Mouse (Mus musculus) hindbrain, embryonic 16.5 days (tissue): ENCODE data around the gene Gtf2h4. TPM values are rescaled to one million over a fixed set of nuclear protein-coding genes. Genes with fewer than 3 reads are reported as not detected.

Experiments used
- ATAC-seq: fragments of 200-750 bp; cut with Nextera tagmentation; 2 replicates; pipeline ENCODE4 v1.8.0; 2017; ENCODE audit warnings: moderate TSS enrichment, moderate library complexity
- H3K27ac ChIP-seq: fragments of 300-500 bp; sonication (generic); 2 replicates; pipeline ENCODE4 v1.5.1; 2014; ENCODE audit warnings: low read depth, mild to moderate bottlenecking, control low read depth, low read length, moderate library complexity
- H3K27me3 ChIP-seq: fragments of 300-500 bp; sonication (generic); replicated peaks from 2 replicates; pipeline ENCODE4 v1.6.1; 2014; ENCODE audit warnings: low read length; ENCODE audit not compliant: control insufficient read depth, insufficient read depth
- H3K36me3 ChIP-seq: fragments of 300-500 bp; sonication (generic); 2 replicates; pipeline ENCODE4 v1.6.1; 2014; ENCODE audit warnings: mild to moderate bottlenecking, low read length, moderate library complexity, mixed read lengths; ENCODE audit not compliant: control insufficient read depth, insufficient read depth
- H3K4me1 ChIP-seq: fragments of 300-500 bp; sonication (generic); 2 replicates; pipeline ENCODE4 v1.6.1; 2014; ENCODE audit warnings: low read depth, low read length; ENCODE audit not compliant: control insufficient read depth, insufficient read depth
- H3K4me2 ChIP-seq: fragments of 300-500 bp; sonication (generic); 2 replicates; pipeline ENCODE4 v1.6.1; 2014; ENCODE audit warnings: mild to moderate bottlenecking, low read length, control low read depth, moderate library complexity
- H3K4me3 ChIP-seq: fragments of 300-500 bp; sonication (generic); 2 replicates; pipeline ENCODE4 v1.5.1; 2014; ENCODE audit warnings: mild to moderate bottlenecking, low read length, control low read depth, moderate library complexity
- H3K9ac ChIP-seq: fragments of 300-500 bp; sonication (generic); 2 replicates; pipeline ENCODE4 v1.6.1; 2014; ENCODE audit warnings: low read depth, mild to moderate bottlenecking, control low read depth, low read length, moderate library complexity
- H3K9me3 ChIP-seq: fragments of 300-500 bp; sonication (generic); 2 replicates; pipeline ENCODE4 v1.6.1; 2014; ENCODE audit warnings: mild to moderate bottlenecking, low read length, moderate library complexity; ENCODE audit not compliant: control insufficient read depth
- WGBS: fragments of 180-500 bp; shearing (Covaris S2); extraction: QIAGEN DNeasy Blood & Tissue Kit; methylation state at CpG from one replicate; pipeline ENCODE4 v1.1.7; 2014; 5-methylcytosine and 5-hydroxymethylcytosine counted together
- polyA plus RNA-seq: library from polyadenylated mRNA; unstranded; fragments of >200 nt; fragmentation: Nextera tagmentation; extraction: Ambion mirVana; gene quantifications from 2 replicates; pipeline ENCODE4 v1.2.1, GENCODE M21; 2015

Gtf2h4 gene
- polyA plus RNA-seq, 1 experiment from 2014 or later, result 27.8 TPM

DNA sequence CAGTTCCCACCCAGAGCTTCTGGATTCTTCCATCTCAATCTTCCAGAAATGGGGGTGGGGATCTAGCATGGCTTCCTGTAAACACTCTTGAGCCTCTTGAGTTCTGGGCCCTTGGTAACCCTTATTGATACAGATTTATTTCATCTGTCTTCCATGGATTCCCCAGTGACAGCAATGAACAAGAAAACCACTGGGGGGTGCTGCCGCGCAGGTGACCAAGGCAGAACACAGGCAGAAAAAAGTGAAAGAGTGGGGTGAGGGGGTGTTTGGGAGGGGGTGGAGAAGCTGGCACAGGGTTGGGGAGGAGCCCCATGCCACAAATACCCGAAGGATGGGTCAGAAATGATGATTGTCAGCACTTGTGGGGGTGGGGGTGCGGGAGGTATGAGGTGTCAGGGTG is 32.3 kb upstream of the Gtf2h4 start:
- no peaks in the 10 kb centered on the region for H3K9me3 ChIP-seq
- WGBS, result 17% methylated on average over 4 of the region's 4 CpGs
- H3K4me2 ChIP-seq, result no peak overlapping the region
- no peak overlapping the region; the same call in 1 of the 2 replicates for H3K27ac ChIP-seq
- H3K36me3 ChIP-seq, result no peaks in the 10 kb centered on the region
- H3K4me1 ChIP-seq, result peaks cover 33% of the 10 kb centered on the region
- no peak overlapping the region for H3K9ac ChIP-seq
- no peaks in the 10 kb centered on the region for H3K27me3 ChIP-seq
- no peak for ATAC-seq
- H3K4me3 ChIP-seq, result no peak overlapping the region

DNA sequence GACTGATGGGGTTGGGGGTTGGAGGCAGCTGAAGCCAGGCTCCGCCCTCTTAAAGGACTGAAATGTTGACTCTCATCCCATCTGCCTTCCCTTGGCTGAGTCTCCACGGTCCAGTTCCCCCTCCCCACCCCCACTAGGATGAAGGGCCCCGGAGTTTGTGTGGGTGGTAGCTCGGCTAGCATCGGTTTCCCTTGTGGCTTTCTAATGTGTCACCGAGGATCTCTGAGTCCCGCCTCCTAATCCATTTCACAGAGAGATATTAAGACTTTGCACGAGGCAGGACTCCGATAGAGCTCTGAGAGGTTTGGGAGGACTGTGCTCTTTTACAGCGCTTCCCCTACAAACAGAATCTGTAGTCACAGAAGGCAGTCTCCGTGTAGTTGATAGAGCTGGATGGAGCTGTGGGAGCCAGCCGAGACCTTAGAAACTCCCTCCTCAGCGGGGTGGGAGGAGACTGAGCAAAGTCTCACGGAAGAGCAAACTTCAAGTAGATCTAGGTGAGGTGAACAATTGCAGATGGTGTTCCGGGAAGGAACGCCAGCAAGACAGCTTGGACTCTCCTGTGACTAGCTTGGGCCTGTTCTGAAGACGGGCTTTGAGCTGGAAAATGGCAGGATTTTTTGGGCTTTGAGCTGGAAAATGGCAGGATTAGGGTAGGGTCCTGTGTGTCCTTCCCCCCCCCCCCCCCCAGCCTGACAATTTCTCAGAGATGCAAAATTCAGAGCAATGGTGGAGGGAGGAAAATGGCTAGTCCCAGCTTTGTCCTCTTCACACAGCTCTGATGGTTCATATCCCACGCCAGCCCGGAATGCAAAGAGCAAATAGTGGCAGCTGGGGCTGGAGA is 31.3 kb upstream of the Gtf2h4 start, which contains the start of gene Ddr1:
TSS of gene Ddr1 (minus strand) at position 1 of the 844 bp plus-strand sequence.
- no peaks in the 10 kb centered on the region for H3K27me3 ChIP-seq
- WGBS, result 3% methylated on average over 19 of the region's 19 CpGs

DNA sequence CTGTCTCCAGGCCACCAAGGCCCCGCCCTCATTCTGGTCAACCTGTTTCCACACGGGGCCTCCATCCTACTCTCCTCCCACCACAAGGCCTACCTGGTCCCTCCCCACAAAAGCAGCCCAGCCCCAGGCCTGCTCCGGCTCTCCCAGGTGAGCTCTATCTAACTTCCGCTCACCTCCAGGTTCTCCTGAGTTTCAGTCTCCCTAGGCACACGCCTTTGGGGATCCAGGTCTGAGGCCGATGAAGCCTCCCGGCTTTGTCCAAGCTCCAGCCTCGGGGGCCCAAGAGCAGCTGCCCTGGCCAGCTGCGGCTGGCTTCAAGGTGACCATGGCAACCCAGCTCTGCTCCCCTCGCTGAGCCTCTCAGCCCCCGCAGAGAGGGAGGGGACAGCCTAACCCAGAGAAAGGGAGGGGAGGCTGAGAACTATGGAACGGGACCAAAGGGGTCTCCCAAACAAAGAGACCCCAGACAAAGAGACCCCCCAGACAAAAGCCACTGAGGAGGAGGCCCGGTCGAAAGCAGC is 30.3 kb upstream of the Gtf2h4 start:
- Histone ChIP-seq H3K36me3 (no peaks in the 10 kb centered on the region), H3K4me1 (peaks cover 33% of the 10 kb centered on the region), H3K9ac (peak overlapping the region; percentile 78), H3K9me3 (no peaks in the 10 kb centered on the region), H3K4me3 (peak overlapping the region; percentile 76), H3K4me2 (peak overlapping the region; percentile 62), H3K27ac (peak overlapping the region; percentile 93), H3K27me3 (no peaks in the 10 kb centered on the region)
- WGBS, result 3% methylated on average over 14 of the region's 14 CpGs
- peak; percentile 57 for ATAC-seq

More for the DNA sequence above, 31.3 kb upstream of the Gtf2h4 start, which contains the start of gene Ddr1:
- H3K4me2 ChIP-seq, result peak within 1 kb of the TSS; percentile 62
- H3K27ac ChIP-seq, result peak within 1 kb of the TSS; percentile 93
- peaks cover 26% of the 10 kb centered on the region for H3K4me1 ChIP-seq
- peak; percentile 58 for ATAC-seq
- H3K9ac ChIP-seq, result peak within 1 kb of the TSS; percentile 78
- H3K4me3 ChIP-seq, result peak within 1 kb of the TSS; percentile 76
- H3K9me3 ChIP-seq, result no peaks in the 10 kb centered on the region
- H3K36me3 ChIP-seq, result no peaks in the 10 kb centered on the region

DNA sequence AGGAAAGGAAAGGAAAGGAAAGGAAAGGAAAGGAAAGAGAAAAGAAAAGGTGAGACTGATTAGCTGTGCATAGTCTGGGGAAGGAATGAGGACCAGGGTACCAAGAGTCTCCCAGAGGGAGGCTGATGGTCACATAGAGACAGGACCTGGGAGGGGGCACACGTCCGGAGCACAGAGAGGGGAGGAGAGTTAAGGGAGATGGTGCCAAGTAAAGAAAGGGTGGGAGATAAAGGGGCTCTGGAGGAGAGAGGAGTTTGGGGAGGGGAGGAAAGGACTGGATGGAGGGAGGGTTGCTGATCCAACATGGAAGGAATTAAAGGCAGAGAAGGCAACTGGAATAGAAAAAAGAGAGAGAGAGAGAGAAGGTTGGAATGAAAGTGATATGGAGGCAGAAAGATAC is 29.5 kb upstream of the Gtf2h4 start:
- Histone ChIP-seq H3K4me2 (peak overlapping the region; percentile 86), H3K36me3 (no peaks in the 10 kb centered on the region), H3K27ac (peak overlapping the region; percentile 99), H3K4me3 (peak overlapping the region; percentile 76), H3K9ac (peak overlapping the region; percentile 50), H3K27me3 (no peaks in the 10 kb centered on the region), H3K9me3 (no peaks in the 10 kb centered on the region), H3K4me1 (peaks cover 40% of the 10 kb centered on the region)
- 2% methylated on average over 2 of the region's 2 CpGs for WGBS
- no peak for ATAC-seq

DNA sequence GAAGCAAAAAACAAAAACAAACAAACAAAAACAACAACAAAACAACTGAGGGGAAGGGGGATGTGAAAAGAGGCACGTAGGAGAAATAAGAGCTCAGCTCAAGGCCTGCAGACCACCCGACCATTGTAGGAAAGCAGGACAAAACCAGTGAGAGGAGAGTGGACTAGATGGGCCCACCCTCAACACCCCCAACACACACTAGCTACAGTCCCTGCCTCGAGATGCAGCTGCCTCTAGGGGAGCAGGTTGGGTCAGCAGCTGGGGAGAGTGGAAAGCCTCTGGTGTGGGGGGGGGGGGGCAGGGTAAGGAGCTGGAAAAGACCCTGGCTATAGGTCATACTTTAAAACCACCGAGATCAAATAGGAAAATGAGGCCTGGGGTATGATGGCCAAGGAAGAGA is 29.1 kb upstream of the Gtf2h4 start:
- no peaks in the 10 kb centered on the region for H3K36me3 ChIP-seq
- WGBS, result 3% methylated on average over 4 of the region's 4 CpGs
- ATAC-seq, result no peak
- peak overlapping the region; percentile 76 for H3K4me3 ChIP-seq
- peak overlapping the region; percentile 86 for H3K4me2 ChIP-seq
- H3K27me3 ChIP-seq, result no peaks in the 10 kb centered on the region
- H3K9ac ChIP-seq, result peak overlapping the region; percentile 95
- H3K9me3 ChIP-seq, result no peaks in the 10 kb centered on the region
- H3K4me1 ChIP-seq, result peaks cover 45% of the 10 kb centered on the region
- H3K27ac ChIP-seq, result peak overlapping the region; percentile 99

DNA sequence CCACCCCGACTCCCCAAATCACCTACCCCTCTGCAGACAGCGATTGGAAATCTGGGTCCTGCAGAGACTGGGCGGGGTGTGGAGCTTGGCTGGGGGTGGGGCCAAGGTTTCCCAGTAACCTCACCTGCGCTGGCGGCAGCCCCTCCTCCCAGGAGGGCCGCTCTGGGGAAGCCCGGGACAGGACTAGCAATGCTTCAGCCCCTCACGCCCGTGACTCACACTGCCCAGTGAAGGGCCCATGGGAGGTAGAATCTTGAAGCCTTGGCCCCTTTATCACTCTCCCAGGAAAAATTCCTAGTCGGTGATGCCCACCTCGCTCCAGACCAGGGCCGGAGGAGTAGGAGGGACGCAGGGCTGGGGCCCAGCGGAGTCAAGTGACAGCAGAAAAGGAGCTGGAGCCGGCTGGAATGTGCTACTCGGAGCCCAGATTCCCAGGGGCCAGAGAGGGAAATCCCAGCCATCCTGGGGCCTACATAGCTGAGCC is 28.5 kb upstream of the Gtf2h4 start:
- Histone ChIP-seq H3K36me3 (no peaks in the 10 kb centered on the region), H3K27me3 (no peaks in the 10 kb centered on the region), H3K4me2 (peak overlapping the region; percentile 86), H3K4me3 (peak overlapping the region; percentile 76), H3K4me1 (peaks cover 51% of the 10 kb centered on the region), H3K27ac (peak overlapping the region; percentile 99), H3K9ac (peak overlapping the region; percentile 95), H3K9me3 (no peaks in the 10 kb centered on the region)
- ATAC-seq, result no peak
- 4% methylated on average over 16 of the region's 16 CpGs for WGBS

DNA sequence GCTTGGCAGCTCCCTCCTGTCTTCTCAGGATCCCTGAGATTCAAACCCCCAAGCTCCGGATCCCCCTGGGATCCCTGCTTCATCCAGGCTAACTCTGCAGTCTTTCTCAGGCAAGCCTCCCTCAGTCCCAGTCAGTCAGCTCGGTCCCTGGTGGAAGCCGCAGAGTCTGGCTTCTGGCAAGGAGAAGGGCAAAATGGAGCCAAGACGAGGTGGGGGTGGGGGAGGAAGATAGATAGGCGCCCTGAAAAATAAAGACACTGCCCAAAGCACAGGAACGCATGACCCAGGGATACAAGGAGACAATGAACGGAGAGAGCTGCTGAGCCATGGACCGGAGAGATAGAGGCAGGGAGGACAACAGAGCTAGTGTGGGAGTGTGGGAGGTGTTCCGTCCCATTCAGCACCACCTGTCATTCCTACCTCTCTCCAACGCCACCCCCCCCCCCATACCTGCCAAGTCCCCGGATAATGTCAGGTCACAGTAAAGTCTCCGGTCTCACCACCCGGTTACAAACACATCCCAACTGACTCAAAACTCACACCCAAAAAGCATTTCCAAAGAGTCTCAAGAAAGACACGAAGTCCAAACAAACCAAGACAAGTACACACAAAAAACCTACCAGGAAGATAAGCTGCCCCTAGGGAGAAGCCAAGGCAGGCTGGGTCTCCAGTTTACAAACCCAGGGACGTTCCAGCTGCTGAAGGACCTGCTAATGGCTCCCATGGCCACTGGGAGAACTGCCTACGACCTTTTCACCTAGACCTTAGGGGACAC is 27.9 kb upstream of the Gtf2h4 start:
- ATAC-seq, result no peak
- Histone ChIP-seq H3K9me3 (no peaks in the 10 kb centered on the region), H3K36me3 (no peaks in the 10 kb centered on the region), H3K4me1 (peaks cover 55% of the 10 kb centered on the region), H3K27me3 (no peaks in the 10 kb centered on the region), H3K9ac (peak overlapping the region; percentile 95), H3K27ac (peak overlapping the region; percentile 99), H3K4me3 (peak overlapping the region; percentile 76), H3K4me2 (peak overlapping the region; percentile 86)
- WGBS, result 1% methylated on average over 16 of the region's 16 CpGs

DNA sequence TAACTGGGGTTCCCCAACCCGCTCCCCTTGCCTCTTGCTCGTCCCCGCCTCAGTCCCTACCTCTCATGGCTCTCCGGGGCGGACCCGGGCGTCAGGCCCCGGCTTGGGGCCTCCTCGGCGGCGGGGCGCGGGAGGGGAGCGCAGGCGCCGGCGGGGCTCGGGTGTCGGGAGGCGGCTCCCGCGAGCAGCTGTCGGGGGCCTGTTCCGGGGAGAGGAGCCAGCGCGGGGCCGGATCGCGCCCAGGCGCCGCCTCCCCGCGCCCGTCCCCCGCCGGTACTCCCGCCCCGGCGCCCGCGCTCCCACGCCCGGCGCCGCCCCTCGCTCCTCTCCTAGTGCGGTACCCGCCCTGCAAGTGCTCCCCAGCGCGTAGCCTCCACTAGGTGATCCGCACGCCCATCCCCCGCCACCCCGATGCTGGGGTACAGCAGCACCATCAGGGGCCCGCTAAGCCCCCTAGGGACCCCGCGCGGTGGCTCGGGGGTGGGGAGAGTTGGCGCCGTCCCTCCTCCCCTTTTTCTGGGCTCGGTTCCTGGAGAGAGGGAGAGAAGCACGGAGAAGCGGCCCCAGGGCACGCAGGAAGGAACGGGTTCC is 26.9 kb upstream of the Gtf2h4 start:
- Histone ChIP-seq H3K9me3 (no peaks in the 10 kb centered on the region), H3K36me3 (no peaks in the 10 kb centered on the region), H3K27ac (peak overlapping the region; percentile 99), H3K4me2 (peak overlapping the region; percentile 86), H3K4me3 (peak overlapping the region; percentile 76), H3K4me1 (peaks cover 55% of the 10 kb centered on the region), H3K27me3 (no peaks in the 10 kb centered on the region), H3K9ac (peak overlapping the region; percentile 95)
- under 1% methylated on average over 55 of the region's 66 CpGs for WGBS
- ATAC-seq, result peak; percentile 64
